Mouse (Mus musculus) heart, adult 2 months (tissue): ENCODE data around the gene Gm49369. TPM values are rescaled to one million over a fixed set of nuclear protein-coding genes. Genes with fewer than 3 reads are reported as not detected.

Experiments used
- DNase-seq, 2 experiments: peaks; one replicate each; pipeline ENCODE4 v3.0.0; 2021
- H3K27ac ChIP-seq: fragments of 200-600 bp; 2 replicates; pipeline ENCODE4 v1.8.1; 2022
- H3K27me3 ChIP-seq: fragments of 200-500 bp; 2 replicates; pipeline ENCODE4 v1.6.1; 2012; ENCODE audit warnings: mild to moderate bottlenecking, low read length, inconsistent platforms, mixed read lengths; ENCODE audit not compliant: control insufficient read depth, insufficient read depth
- H3K36me3 ChIP-seq: fragments of 200-500 bp; 2 replicates; pipeline ENCODE4 v1.6.1; 2012; ENCODE audit warnings: low read length, inconsistent platforms; ENCODE audit not compliant: control insufficient read depth, insufficient read depth
- H3K4me1 ChIP-seq: fragments of 200-500 bp; 2 replicates; pipeline ENCODE4 v1.6.1; 2011; ENCODE audit warnings: low read length; ENCODE audit not compliant: control insufficient read depth, insufficient read depth
- H3K4me3 ChIP-seq: fragments of 200-600 bp; 2 replicates; pipeline ENCODE4 v1.8.1; 2022
- H3K79me2 ChIP-seq: fragments of 200-500 bp; replicated peaks from 2 replicates; pipeline ENCODE4 v1.6.1; 2012; ENCODE audit warnings: mild to moderate bottlenecking, inconsistent platforms, low read length, moderate library complexity, mixed read lengths; ENCODE audit not compliant: control insufficient read depth, insufficient read depth
- H3K9ac ChIP-seq: fragments of 200-500 bp; 2 replicates; pipeline ENCODE4 v1.6.1; 2012; ENCODE audit warnings: low read depth, mild to moderate bottlenecking, control low read depth, inconsistent platforms, low read length, mixed read lengths
- CTCF ChIP-seq: fragments of 200-600 bp; IDR thresholded peaks from 2 replicates; pipeline ENCODE4 v1.8.1; 2022; ENCODE audit warnings: antibody characterized with exemption, mild to moderate bottlenecking, moderate library complexity
- EP300 ChIP-seq: fragments of 200-500 bp; IDR thresholded peaks from 2 replicates; pipeline ENCODE4 v1.6.1; 2011; ENCODE audit warnings: low read depth, low read length, control low read depth; ENCODE audit not compliant: insufficient read depth
- POLR2A ChIP-seq: fragments of 200-500 bp; IDR thresholded peaks from 2 replicates; pipeline ENCODE4 v1.6.1; 2011; ENCODE audit warnings: mild to moderate bottlenecking, low read depth, low read length, control low read depth; ENCODE audit not compliant: insufficient read depth
- WGBS: fragments of 180-500 bp; shearing (Covaris S2); methylation state at CpG from one replicate; pipeline ENCODE4 v1.1.7; 2018; 5-methylcytosine and 5-hydroxymethylcytosine counted together
- intact Hi-C: fragments of 180-260 bp; cut with DNase I; formaldehyde crosslinking; loops from one replicate; pipeline ENCODE4 v1.15.1; 2025
- polyA plus RNA-seq: library from polyadenylated mRNA; depleted of rRNA; stranded (reverse); fragments of >200 nt; gene quantifications from 2 replicates; pipeline ENCODE4 v1.2.3, GENCODE M21; 2012
- total RNA-seq, 2 experiments: library from RNA; stranded (reverse); gene quantifications; 2 replicates each; pipeline ENCODE4 v1.2.3; 2021

The Gm49369 gene
- total and polyA plus RNA-seq, 3 experiments: 3.5 to 4.9 TPM; not detected in 1

GRCm38 (mm10) chr7:142387419-142388148 lies 5.1 kb upstream of the Gm49369 start, which contains the start of gene Ctsd:
Ctsd (minus strand) TSS chr7:142388038.
- Histone ChIP-seq H3K4me3 (peak within 1 kb of the TSS; percentile 95), H3K27me3 (no peaks in the 10 kb centered on the region), H3K36me3 (peaks cover 5% of the 10 kb centered on the region; the same call in 1 of the 2 replicates), H3K27ac (peak within 1 kb of the TSS; percentile 97), H3K4me1 (peaks cover 14% of the 10 kb centered on the region), H3K9ac (peak within 1 kb of the TSS; percentile 91), H3K79me2 (peaks cover 2% of the 10 kb centered on the region)
- 0 out of 2 replicates have a peak, but pooled peaks have one; percentile 6 for TF ChIP-seq CTCF
- peak; percentile 94 for TF ChIP-seq POLR2A
- TF ChIP-seq EP300: no peak
- intact Hi-C loops: loop anchor here (5.0 kb wide), 2 partner anchors 35 to 55 kb away; no protein-coding TSS in a partner anchor
- peak; percentile 97 to 98 for DNase-seq
- under 1% methylated on average over 55 of the region's 55 CpGs for WGBS

- Histone ChIP-seq H3K27me3 (no peaks in the 10 kb centered on the region), H3K4me3 (peak overlapping the region; percentile 95), H3K9ac (peak overlapping the region; percentile 91), H3K79me2 (peaks cover 2% of the 10 kb centered on the region), H3K27ac (peak overlapping the region; percentile 97), H3K36me3 (peaks cover 5% of the 10 kb centered on the region; the same call in 1 of the 2 replicates), H3K4me1 (peaks cover 14% of the 10 kb centered on the region)
- intact Hi-C loops: loop anchor here (5.0 kb wide), 2 partner anchors 36 to 54 kb away; no protein-coding TSS in a partner anchor
- TF ChIP-seq EP300 (no peak), CTCF (no peak), POLR2A (no peak)
- DNase-seq: peak; percentile 60 to 62
- WGBS: 16% methylated on average over 6 of the region's 6 CpGs
Measured at GRCm38 (mm10) chr7:142386621-142387201, 4.2 kb upstream of the Gm49369 start.

GRCm38 (mm10) chr7:142385742-142386403 lies 3.4 kb upstream of the Gm49369 start:
- Histone ChIP-seq H3K4me3 (peak overlapping the region; percentile 95), H3K79me2 (peaks cover 2% of the 10 kb centered on the region), H3K4me1 (peaks cover 12% of the 10 kb centered on the region), H3K36me3 (peaks cover 5% of the 10 kb centered on the region; the same call in 1 of the 2 replicates), H3K27ac (peak overlapping the region; percentile 97), H3K9ac (peak overlapping the region; percentile 91), H3K27me3 (no peaks in the 10 kb centered on the region)
- 71% methylated on average over 3 of the region's 3 CpGs for WGBS
- intact Hi-C loops: loop anchor here (5.0 kb wide), 2 partner anchors 36 to 54 kb away; no protein-coding TSS in a partner anchor
- peak in 1 of 2 experiments; percentile 33 for DNase-seq
- TF ChIP-seq POLR2A: no peak
- TF ChIP-seq CTCF: no peak
- 0 out of 2 replicates have a peak, but pooled peaks have one; percentile 21 for TF ChIP-seq EP300

DNA sequence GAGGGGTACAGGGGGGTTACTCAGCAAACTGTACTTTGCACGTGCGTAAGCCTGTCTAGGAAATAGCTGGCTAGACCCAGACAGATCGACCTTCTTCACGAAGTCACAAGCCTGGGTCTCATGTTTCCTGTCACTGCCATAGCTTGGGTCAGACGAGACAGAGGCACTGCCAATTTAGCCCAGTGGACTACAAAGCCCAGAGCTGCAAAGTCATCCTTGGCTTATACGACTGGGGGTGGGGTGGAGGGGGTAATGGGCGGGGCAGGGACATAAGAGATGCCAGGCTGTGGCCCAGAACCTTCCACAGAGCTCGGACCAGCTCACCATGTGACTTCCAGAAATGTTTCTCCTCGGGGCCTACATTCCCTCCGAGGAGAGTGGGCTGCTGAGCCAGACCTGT lies 1.8 kb upstream of the Gm49369 start:
- peak; percentile 25 to 50 for DNase-seq
- H3K79me2 ChIP-seq: peaks cover 2% of the 10 kb centered on the region
- no peak overlapping the region for H3K4me3 ChIP-seq
- peak overlapping the region; percentile 48 for H3K27ac ChIP-seq
- H3K36me3 ChIP-seq: peaks cover 5% of the 10 kb centered on the region; the same call in 1 of the 2 replicates
- H3K9ac ChIP-seq: no peak overlapping the region
- TF ChIP-seq POLR2A: no peak
- no peak for TF ChIP-seq CTCF
- TF ChIP-seq EP300: no peak
- intact Hi-C loops: no loop called here
- H3K27me3 ChIP-seq: no peaks in the 10 kb centered on the region
- peaks cover 12% of the 10 kb centered on the region for H3K4me1 ChIP-seq
- 53% methylated on average over 10 of the region's 10 CpGs for WGBS

DNA sequence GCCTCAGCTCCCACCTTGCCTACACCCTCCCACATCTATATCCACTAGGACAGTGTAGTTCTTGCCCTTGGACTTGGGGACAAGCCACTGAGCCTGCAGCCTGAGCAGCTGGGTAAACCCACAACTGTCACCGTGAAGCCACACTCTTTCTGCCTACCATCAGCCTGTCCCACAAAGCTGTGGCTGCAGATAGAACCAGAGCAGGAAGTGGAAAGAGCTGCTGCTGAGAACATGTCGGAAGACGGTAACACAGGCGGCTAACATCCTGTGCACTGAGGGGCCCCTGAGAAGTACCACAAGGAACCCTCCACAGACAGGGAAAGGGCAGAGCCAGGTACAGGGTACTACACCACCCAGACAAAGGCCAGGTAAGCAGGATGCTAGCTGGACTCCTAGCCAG lies 1.3 kb downstream of the Gm49369 start:
- no peak for TF ChIP-seq CTCF
- no peak for TF ChIP-seq EP300
- TF ChIP-seq POLR2A: no peak
- Histone ChIP-seq H3K9ac (no peak overlapping the region), H3K79me2 (no peaks in the 10 kb centered on the region; the same call in 1 of the 2 replicates), H3K27ac (no peak overlapping the region), H3K4me1 (peaks cover 8% of the 10 kb centered on the region), H3K36me3 (peaks cover 5% of the 10 kb centered on the region; the same call in 1 of the 2 replicates), H3K4me3 (no peak overlapping the region), H3K27me3 (no peaks in the 10 kb centered on the region)
- 68% methylated on average over 4 of the region's 4 CpGs for WGBS
- intact Hi-C loops: no loop called here
- DNase-seq: no peak
